Mouse (Mus musculus) kidney, postnatal 0 days (tissue): Measurements from ENCODE around the gene Grap. TPM values are rescaled to one million over a fixed set of nuclear protein-coding genes. Genes with fewer than 3 reads are reported as not detected.

Experiments
- ATAC-seq: fragments of 200-750 bp; cut with Nextera tagmentation; replicated peaks from 2 replicates; pipeline ENCODE4 v1.8.0; 2017; ENCODE audit warnings: low read depth, moderate number of reproducible peaks, moderate TSS enrichment, moderate library complexity; ENCODE audit not compliant: low FRiP score
- DNase-seq: peaks from one replicate; pipeline ENCODE4 v3.0.0-alpha.2; 2016; ENCODE audit warnings: low spot score
- H3K27ac ChIP-seq: fragments of 300-500 bp; sonication (generic); 2 replicates; pipeline ENCODE4 v1.5.1; 2014; ENCODE audit warnings: mild to moderate bottlenecking
- H3K27me3 ChIP-seq: fragments of 300-500 bp; sonication (generic); 2 replicates; pipeline ENCODE4 v1.6.1; 2014; ENCODE audit warnings: low read length, mixed read lengths; ENCODE audit not compliant: insufficient read depth
- H3K36me3 ChIP-seq: fragments of 300-500 bp; sonication (generic); 2 replicates; pipeline ENCODE4 v1.6.1; 2014; ENCODE audit warnings: low read length, mixed read lengths; ENCODE audit not compliant: insufficient read depth
- H3K4me1 ChIP-seq: fragments of 300-500 bp; sonication (generic); replicated peaks from 2 replicates; pipeline ENCODE4 v1.6.1; 2014; ENCODE audit warnings: antibody characterized with exemption, low read length, mixed read lengths; ENCODE audit not compliant: insufficient read depth
- H3K4me2 ChIP-seq: fragments of 300-500 bp; sonication (generic); 2 replicates; pipeline ENCODE4 v1.6.1; 2014; ENCODE audit warnings: mild to moderate bottlenecking, low read length, moderate library complexity, mixed read lengths
- H3K4me3 ChIP-seq: fragments of 300-500 bp; sonication (generic); replicated peaks from 2 replicates; pipeline ENCODE4 v1.5.1; 2014; ENCODE audit warnings: low read depth, low read length
- H3K9ac ChIP-seq: fragments of 300-500 bp; sonication (generic); 2 replicates; pipeline ENCODE4 v1.6.1; 2014; ENCODE audit warnings: low read depth, low read length
- H3K9me3 ChIP-seq: fragments of 300-500 bp; sonication (generic); replicated peaks from 2 replicates; pipeline ENCODE4 v1.6.1; 2016; ENCODE audit warnings: low read length, inconsistent platforms, mixed read lengths
- CTCF ChIP-seq: IDR thresholded peaks from 2 replicates; pipeline ENCODE4 v1.5.1; 2016; ENCODE audit warnings: antibody characterized with exemption, low read depth, mild to moderate bottlenecking, moderate library complexity
- WGBS: fragments of 180-500 bp; shearing (Covaris S2); extraction: QIAGEN DNeasy Blood & Tissue Kit; methylation state at CpG from one replicate; pipeline ENCODE4 v1.1.7; 2014; 5-methylcytosine and 5-hydroxymethylcytosine counted together
- polyA plus RNA-seq: library from polyadenylated mRNA; unstranded; fragments of >200 nt; fragmentation: Nextera tagmentation; extraction: Ambion mirVana; gene quantifications from 2 replicates; pipeline ENCODE4 v1.2.1, GENCODE M21; 2015

Grap gene
- polyA plus RNA-seq, 1 experiment from 2014 or later: 8.2 TPM

DNA sequence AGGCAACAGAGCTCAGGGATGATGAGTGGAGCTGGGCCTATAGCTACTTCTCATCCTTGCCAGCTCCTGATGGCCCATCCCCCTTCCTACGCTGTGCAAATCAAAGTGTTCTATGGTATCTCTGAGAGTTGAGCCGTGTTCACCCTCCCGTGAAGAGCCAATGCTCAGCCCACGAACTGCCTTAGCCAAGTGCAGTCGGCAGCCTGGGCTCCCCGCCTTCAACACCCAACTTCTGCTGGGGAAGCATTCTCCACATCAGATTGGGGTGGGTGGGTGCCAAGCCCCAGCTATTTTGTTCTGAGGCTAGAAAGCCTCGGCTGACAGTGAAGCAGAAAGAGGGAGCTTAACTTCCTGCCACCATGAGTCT is 4.3 kb upstream of the Grap start:
- H3K4me3 ChIP-seq: no peak overlapping the region
- H3K27ac ChIP-seq: no peak overlapping the region
- H3K4me1 ChIP-seq: no peaks in the 10 kb centered on the region
- DNase-seq: no peak
- H3K36me3 ChIP-seq: no peaks in the 10 kb centered on the region
- no peak for TF ChIP-seq CTCF
- H3K9me3 ChIP-seq: no peaks in the 10 kb centered on the region
- ATAC-seq: no peak
- H3K4me2 ChIP-seq: no peak overlapping the region
- H3K27me3 ChIP-seq: no peaks in the 10 kb centered on the region
- WGBS: 40% methylated on average over 7 of the region's 7 CpGs
- H3K9ac ChIP-seq: no peak overlapping the region

DNA sequence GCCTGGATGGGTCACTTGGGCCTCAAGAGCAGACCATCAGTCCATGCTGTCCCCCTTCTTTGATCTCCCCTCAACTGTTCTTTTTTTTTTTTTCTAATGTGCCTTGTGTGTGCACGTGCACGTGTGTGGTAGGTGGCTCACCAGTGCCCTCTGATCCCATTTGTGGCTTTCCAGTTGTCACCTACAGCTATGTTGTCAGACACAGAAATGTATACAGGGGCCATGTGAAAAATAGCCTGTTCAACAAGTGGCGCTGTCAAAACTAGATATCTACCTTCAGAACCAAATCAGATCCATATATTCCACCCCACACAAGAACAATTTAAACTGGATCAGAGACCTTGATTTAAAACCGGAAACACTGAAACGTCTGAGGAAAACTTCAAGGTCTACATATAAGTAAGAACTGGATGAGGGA is 3.9 kb upstream of the Grap start:
- WGBS: 96% methylated on average over 5 of the region's 5 CpGs
- Histone ChIP-seq H3K27ac (no peak overlapping the region), H3K4me3 (no peak overlapping the region), H3K36me3 (no peaks in the 10 kb centered on the region), H3K4me2 (no peak overlapping the region), H3K4me1 (no peaks in the 10 kb centered on the region), H3K9me3 (no peaks in the 10 kb centered on the region), H3K9ac (no peak overlapping the region), H3K27me3 (no peaks in the 10 kb centered on the region)
- TF ChIP-seq CTCF: no peak
- no peak for ATAC-seq
- DNase-seq: no peak

GRCm38 (mm10) chr11:61649626-61650025 is 3.4 kb upstream of the Grap start:
- no peaks in the 10 kb centered on the region for H3K36me3 ChIP-seq
- H3K4me2 ChIP-seq: no peak overlapping the region
- no peak overlapping the region for H3K9ac ChIP-seq
- WGBS: 94% methylated on average over 4 of the region's 4 CpGs
- no peak for TF ChIP-seq CTCF
- no peak overlapping the region for H3K4me3 ChIP-seq
- DNase-seq: no peak
- no peak overlapping the region for H3K27ac ChIP-seq
- ATAC-seq: no peak
- H3K4me1 ChIP-seq: no peaks in the 10 kb centered on the region
- H3K27me3 ChIP-seq: no peaks in the 10 kb centered on the region
- H3K9me3 ChIP-seq: no peaks in the 10 kb centered on the region

GRCm38 (mm10) chr11:61650470-61651265 is 2.4 kb upstream of the Grap start:
- no peak for TF ChIP-seq CTCF
- Histone ChIP-seq H3K9ac (no peak overlapping the region), H3K36me3 (no peaks in the 10 kb centered on the region), H3K27ac (no peak overlapping the region), H3K4me1 (no peaks in the 10 kb centered on the region), H3K9me3 (no peaks in the 10 kb centered on the region), H3K4me3 (no peak overlapping the region), H3K27me3 (no peaks in the 10 kb centered on the region), H3K4me2 (no peak overlapping the region)
- DNase-seq (no peak), ATAC-seq (no peak)
- 79% methylated on average over 9 of the region's 9 CpGs for WGBS

GRCm38 (mm10) chr11:61652216-61652615 is 849 bp upstream of the Grap start:
- no peaks in the 10 kb centered on the region for H3K4me1 ChIP-seq
- H3K27ac ChIP-seq: no peak overlapping the region
- no peak overlapping the region for H3K9ac ChIP-seq
- no peak overlapping the region for H3K4me2 ChIP-seq
- DNase-seq (no peak), ATAC-seq (no peak)
- no peak overlapping the region for H3K4me3 ChIP-seq
- WGBS: 90% methylated on average over 5 of the region's 5 CpGs
- no peak for TF ChIP-seq CTCF
- H3K9me3 ChIP-seq: no peaks in the 10 kb centered on the region
- H3K36me3 ChIP-seq: no peaks in the 10 kb centered on the region
- no peaks in the 10 kb centered on the region for H3K27me3 ChIP-seq

DNA sequence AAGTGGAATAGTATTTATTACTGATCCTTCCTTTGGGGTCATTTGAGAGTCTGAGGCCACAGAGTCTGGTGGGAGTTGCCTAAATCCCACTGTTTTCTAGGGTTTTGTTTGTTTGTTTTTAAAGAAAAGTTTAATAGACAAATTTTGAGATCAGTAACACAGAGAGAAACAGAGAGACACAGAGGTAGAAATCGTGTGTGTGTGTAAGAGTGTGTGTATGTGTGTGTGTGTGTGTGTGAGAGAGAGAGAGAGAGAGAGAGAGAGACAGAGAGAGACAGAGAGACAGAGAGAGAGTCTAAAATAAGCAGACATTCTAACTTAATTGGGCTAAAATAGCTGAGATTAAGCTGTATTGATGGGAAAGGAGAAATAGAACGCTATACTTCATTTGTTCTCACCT is 503 bp downstream of the Grap start:
- Histone ChIP-seq H3K9me3 (no peaks in the 10 kb centered on the region), H3K4me1 (no peaks in the 10 kb centered on the region), H3K36me3 (no peaks in the 10 kb centered on the region), H3K27me3 (no peaks in the 10 kb centered on the region), H3K4me2 (peak overlapping the region; percentile 30), H3K9ac (no peak overlapping the region), H3K4me3 (peak overlapping the region; percentile 16; the same call in 1 of the 2 replicates), H3K27ac (no peak overlapping the region)
- ATAC-seq (no peak), DNase-seq (no peak)
- 67% methylated on average over 2 of the region's 2 CpGs for WGBS
- no peak for TF ChIP-seq CTCF

DNA sequence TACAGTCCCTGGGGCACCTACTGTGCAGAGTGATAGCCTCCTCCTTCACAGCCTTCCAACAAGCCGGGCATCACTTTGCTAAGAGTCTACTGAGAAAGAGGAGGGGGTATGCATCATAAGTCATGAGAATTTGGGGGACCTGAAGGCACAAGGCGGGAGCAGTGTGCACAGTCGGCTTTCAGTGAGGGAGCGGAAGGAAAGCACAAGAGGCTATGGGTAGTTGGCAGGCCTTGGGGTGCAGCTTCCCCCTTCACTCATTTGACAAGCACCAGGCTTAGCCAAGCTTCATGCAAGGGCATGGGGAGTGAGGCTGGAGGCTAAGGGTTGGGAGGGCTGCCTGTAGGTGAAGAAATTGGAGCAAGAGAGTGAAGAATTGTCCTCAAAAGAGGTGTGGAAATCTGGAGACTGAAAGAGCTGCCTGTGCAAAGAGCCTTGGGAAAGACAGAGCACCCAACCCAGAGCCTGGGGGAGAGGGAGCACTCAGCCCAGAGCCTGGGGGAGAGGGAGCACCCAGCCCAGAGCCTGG is 1.8 kb downstream of the Grap start:
- H3K9me3 ChIP-seq: no peaks in the 10 kb centered on the region
- TF ChIP-seq CTCF: no peak
- no peaks in the 10 kb centered on the region for H3K27me3 ChIP-seq
- no peak for DNase-seq
- WGBS: 89% methylated on average over 4 of the region's 4 CpGs
- no peak for ATAC-seq
- no peaks in the 10 kb centered on the region for H3K4me1 ChIP-seq
- no peak overlapping the region for H3K27ac ChIP-seq
- no peak overlapping the region for H3K4me3 ChIP-seq
- no peaks in the 10 kb centered on the region for H3K36me3 ChIP-seq
- H3K4me2 ChIP-seq: 0 out of 2 replicates have a peak overlapping the region, but pooled peaks have one; percentile 7
- no peak overlapping the region for H3K9ac ChIP-seq
